Mouse (Mus musculus) ES-E14 (cell line): ENCODE data around the gene Cwc25. TPM values are rescaled to one million over a fixed set of nuclear protein-coding genes. Genes with fewer than 3 reads are reported as not detected.

ENCODE experiments used
- DNase-seq: peaks from one replicate; pipeline ENCODE4 v3.0.0-alpha.2; 2013; ENCODE audit warnings: low read depth, low spot score
- H3K27ac ChIP-seq: 2 replicates; pipeline ENCODE4 v1.5.1; 2012; ENCODE audit warnings: low read depth, mild to moderate bottlenecking, low read length, moderate library complexity, mixed read lengths; ENCODE audit not compliant: poor library complexity, insufficient read depth, severe bottlenecking
- H3K36me3 ChIP-seq: 2 replicates; pipeline ENCODE4 v1.6.1; 2012; ENCODE audit warnings: mild to moderate bottlenecking, low read length, moderate library complexity, mixed read lengths; ENCODE audit not compliant: control insufficient read depth, poor library complexity, insufficient read depth, severe bottlenecking
- H3K4me1 ChIP-seq, 2 experiments: fragments of 150-350 bp in 1 of 2; sonication (generic) in 1 of 2; 2 replicates each; pipeline ENCODE4 v1.6.1; 2012; ENCODE audit warnings: low read length in 2 of 2, mild to moderate bottlenecking in 1 of 2, mixed read lengths in 1 of 2; ENCODE audit not compliant: control insufficient read depth in 2 of 2, insufficient read depth in 2 of 2, poor library complexity in 1 of 2
- H3K4me3 ChIP-seq, 2 experiments: fragments of 150-350 bp in 1 of 2; sonication (generic) in 1 of 2; 2 replicates each; pipeline ENCODE4 v1.5.1; 2012; ENCODE audit warnings: low read length in 2 of 2, low read depth in 1 of 2, mild to moderate bottlenecking in 1 of 2, mixed read lengths in 1 of 2; ENCODE audit not compliant: insufficient read depth in 1 of 2, poor library complexity in 1 of 2, severe bottlenecking in 1 of 2
- H3K9ac ChIP-seq: 2 replicates; pipeline ENCODE4 v1.6.1; 2012; ENCODE audit warnings: low read depth, mild to moderate bottlenecking, low read length, mixed read lengths; ENCODE audit not compliant: poor library complexity, insufficient read depth, severe bottlenecking
- H3K9me3 ChIP-seq: fragments of 150-350 bp; sonication (generic); 2 replicates; pipeline ENCODE4 v1.6.1; 2012; ENCODE audit warnings: low read depth, mild to moderate bottlenecking, low read length; ENCODE audit not compliant: control insufficient read depth, insufficient read depth
- CHD2 ChIP-seq: IDR thresholded peaks from 2 replicates; pipeline ENCODE4 v1.6.1; 2014; ENCODE audit warnings: mild to moderate bottlenecking, low read depth, low read length, inconsistent platforms
- HCFC1 ChIP-seq: IDR thresholded peaks from 2 replicates; pipeline ENCODE4 v1.6.1; 2012; ENCODE audit warnings: low read length, inconsistent platforms, borderline replicate concordance; ENCODE audit not compliant: insufficient read depth
- MAFK ChIP-seq: IDR thresholded peaks from 2 replicates; pipeline ENCODE4 v1.6.1; 2014; ENCODE audit warnings: mild to moderate bottlenecking, low read depth, low read length, inconsistent platforms; ENCODE audit not compliant: insufficient read depth
- ZC3H11A ChIP-seq: IDR thresholded peaks from 2 replicates; pipeline ENCODE4 v1.6.1; 2012; ENCODE audit warnings: low read depth, mild to moderate bottlenecking, inconsistent platforms, low read length, borderline replicate concordance
- ZNF384 ChIP-seq: IDR thresholded peaks from 2 replicates; pipeline ENCODE4 v1.6.1; 2012; ENCODE audit warnings: low read depth, low read length, inconsistent platforms
- in situ Hi-C, 2 experiments: fragments of 600-800 bp; cut with MboI; formaldehyde crosslinking; loops; one replicate each; pipeline ENCODE4 v1.15.1; 2025; ENCODE audit warnings: low sequenced_read_pairs in 2 of 2, inconsistent platforms in 1 of 2; ENCODE audit not compliant: unreplicated experiment in 2 of 2
- total RNA-seq: library from RNA; depleted of rRNA; stranded (reverse); fragments of 300-350 nt; gene quantifications from 2 replicates; pipeline ENCODE4 v1.2.3, GENCODE M21; 2012

Gene Cwc25
- total RNA-seq, 1 experiment: 18.5 TPM

GRCm38 (mm10) chr11:97812491-97812921 is 46.1 kb upstream of the Cwc25 start:
- Histone ChIP-seq H3K36me3 (peaks cover 63% of the 10 kb centered on the region), H3K9me3 (no peaks in the 10 kb centered on the region), H3K4me3 (no peak overlapping the region), H3K4me1 (peaks cover 10 to 69% of the 10 kb centered on the region in 2 experiments), H3K9ac (no peak overlapping the region), H3K27ac (no peak overlapping the region)
- in situ Hi-C loops: no loop called here
- DNase-seq: no peak
- TF ChIP-seq ZC3H11A: no peak
- TF ChIP-seq ZNF384: no peak
- TF ChIP-seq HCFC1: no peak
- no peak for TF ChIP-seq CHD2
- TF ChIP-seq MAFK: no peak

GRCm38 (mm10) chr11:97811569-97812362 is 45.4 kb upstream of the Cwc25 start:
- H3K9ac ChIP-seq: 0 out of 2 replicates have a peak overlapping the region, but pooled peaks have one; percentile 2
- no peak overlapping the region for H3K4me3 ChIP-seq
- H3K9me3 ChIP-seq: no peaks in the 10 kb centered on the region
- no peak for DNase-seq
- in situ Hi-C loops: no loop called here
- 0 out of 2 replicates have a peak overlapping the region, but pooled peaks have one; percentile 5 for H3K27ac ChIP-seq
- TF ChIP-seq ZNF384 (no peak), HCFC1 (no peak), CHD2 (no peak), ZC3H11A (no peak), MAFK (no peak)
- H3K4me1 ChIP-seq: peaks cover 12 to 71% of the 10 kb centered on the region in 2 experiments
- H3K36me3 ChIP-seq: peaks cover 66% of the 10 kb centered on the region

GRCm38 (mm10) chr11:97810970-97811369 is 44.6 kb upstream of the Cwc25 start:
- no peak overlapping the region for H3K27ac ChIP-seq
- peaks cover 10 to 71% of the 10 kb centered on the region in 2 experiments for H3K4me1 ChIP-seq
- in situ Hi-C loops: no loop called here
- TF ChIP-seq MAFK: no peak
- no peak for TF ChIP-seq ZC3H11A
- no peak for TF ChIP-seq ZNF384
- TF ChIP-seq HCFC1: no peak
- TF ChIP-seq CHD2: no peak
- H3K9ac ChIP-seq: no peak overlapping the region
- H3K4me3 ChIP-seq: no peak overlapping the region
- no peak for DNase-seq
- peaks cover 64% of the 10 kb centered on the region for H3K36me3 ChIP-seq
- H3K9me3 ChIP-seq: no peaks in the 10 kb centered on the region

- H3K9ac ChIP-seq: no peak overlapping the region
- H3K9me3 ChIP-seq: no peaks in the 10 kb centered on the region
- no peak overlapping the region for H3K27ac ChIP-seq
- TF ChIP-seq CHD2 (no peak), ZNF384 (no peak), ZC3H11A (no peak), HCFC1 (no peak)
- H3K36me3 ChIP-seq: peaks cover 60% of the 10 kb centered on the region
- H3K4me3 ChIP-seq: no peak overlapping the region
- in situ Hi-C loops: no loop called here
- H3K4me1 ChIP-seq: peaks cover 11 to 72% of the 10 kb centered on the region in 2 experiments
- DNase-seq: no peak
Observed at GRCm38 (mm10) chr11:97810356-97810755, 44.0 kb upstream of the Cwc25 start.
